Mouse (Mus musculus) C2C12 (cell line): Measurements from ENCODE around the gene Tenm4.

ENCODE experiments used
- CEBPB ChIP-seq: IDR thresholded peaks from one replicate; pipeline ENCODE4 v1.6.1; 2011; ENCODE audit warnings: low read depth, mild to moderate bottlenecking, control low read depth, moderate library complexity
- CTCF ChIP-seq: IDR thresholded peaks from one replicate; pipeline ENCODE4 v1.5.1; 2011; ENCODE audit not compliant: control insufficient read depth, insufficient read depth, insufficient read length
- MAX ChIP-seq: IDR thresholded peaks from one replicate; pipeline ENCODE4 v1.6.1; 2011; ENCODE audit warnings: mild to moderate bottlenecking, control low read depth
- MYOD1 ChIP-seq: IDR thresholded peaks from one replicate; pipeline ENCODE4 v1.6.1; 2011; ENCODE audit warnings: low read depth; ENCODE audit not compliant: control insufficient read depth, insufficient read length
- USF1 ChIP-seq: IDR thresholded peaks from one replicate; pipeline ENCODE4 v1.6.1; 2011; ENCODE audit warnings: low read depth, mild to moderate bottlenecking, control low read depth, moderate library complexity

DNA sequence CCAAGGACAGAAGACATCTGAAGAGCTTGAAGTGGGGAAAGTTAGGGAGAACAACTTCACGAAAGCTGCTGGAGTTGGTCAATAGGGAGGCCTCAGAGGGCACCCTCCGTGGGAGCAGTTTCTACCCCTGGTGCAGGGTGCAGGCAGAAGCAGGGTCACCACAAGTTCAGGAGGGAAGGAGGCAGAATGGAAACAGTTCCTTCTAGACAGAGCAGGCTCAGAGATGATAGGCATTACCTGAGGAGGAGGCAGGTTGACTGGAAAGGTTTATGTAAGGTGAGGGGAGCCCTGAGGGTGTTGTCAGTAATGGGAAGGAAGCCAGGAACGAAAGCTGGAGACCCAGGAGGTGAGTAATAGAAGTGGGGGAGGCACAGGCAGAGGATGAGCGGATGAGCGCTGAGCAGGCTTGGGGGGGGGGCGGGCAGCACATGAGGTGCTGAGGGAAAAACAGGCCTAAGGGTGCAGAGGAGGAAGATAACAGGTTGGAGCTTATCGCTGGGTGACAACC lies 577.5 kb downstream of the Tenm4 start:
- no peak for TF ChIP-seq CTCF
- TF ChIP-seq CEBPB, result no peak
- TF ChIP-seq USF1, result no peak
- TF ChIP-seq MAX, result no peak
- no peak for TF ChIP-seq MYOD1
